Mouse (Mus musculus): ENCODE data around the gene Sec11a.

The Sec11a gene

DNA sequence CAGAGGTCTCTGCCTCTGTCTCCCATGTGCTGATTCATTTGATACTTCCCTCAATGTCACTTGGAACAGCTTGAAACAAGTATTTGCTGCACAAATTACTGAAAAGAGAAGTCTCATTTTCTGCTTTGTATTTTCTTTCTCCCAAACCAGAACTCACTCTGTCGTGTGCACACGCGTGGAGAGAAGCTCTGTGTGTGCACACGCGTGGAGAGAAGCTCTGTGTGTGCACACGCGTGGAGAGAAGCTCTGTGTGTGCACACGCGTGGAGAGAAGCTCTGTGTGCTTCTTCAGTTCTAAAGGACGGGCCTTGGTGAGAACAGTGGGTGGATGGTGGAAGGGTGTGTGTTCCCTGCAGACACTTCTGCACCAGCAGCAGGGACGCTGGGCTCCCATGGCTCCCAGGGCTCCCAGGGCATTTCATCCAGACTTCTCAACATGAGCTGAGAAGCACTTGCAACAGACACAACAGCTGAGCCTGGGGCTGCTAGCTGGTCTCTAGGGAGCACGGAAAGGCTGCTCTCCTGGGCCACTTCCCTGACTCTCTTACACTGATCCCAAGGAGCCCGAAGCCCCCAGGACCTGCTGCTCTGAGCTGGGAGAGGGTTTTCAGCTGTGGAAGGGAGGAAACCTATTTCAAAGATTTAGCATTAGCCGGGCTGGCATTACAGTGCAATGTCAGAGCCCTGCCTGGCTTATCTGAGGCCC, 52.6 kb downstream of the Sec11a start:
- DNase-seq, result no peak

- no peak for DNase-seq
Measured at GRCm38 (mm10) chr7:80894196-80894595, 53.4 kb downstream of the Sec11a start.

DNA sequence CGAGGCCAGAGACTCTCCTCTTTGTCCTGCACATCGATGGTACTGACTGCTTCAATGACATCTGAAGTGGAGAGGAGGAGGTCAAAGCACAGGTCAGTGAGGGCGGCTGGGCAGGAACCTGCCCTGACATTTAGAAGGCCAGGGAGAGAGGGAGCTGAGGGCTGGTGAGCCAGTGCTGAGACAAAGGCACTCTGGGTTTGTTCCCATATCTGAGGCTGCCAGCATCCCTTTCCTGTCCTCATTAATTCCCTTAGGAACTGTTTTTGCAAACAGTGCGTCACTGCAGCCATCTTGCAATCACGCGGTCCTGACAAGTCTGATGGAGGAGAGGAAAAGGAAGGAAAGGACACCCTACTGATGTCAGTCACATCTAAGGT, 53.8 kb downstream of the Sec11a start:
- peak; percentile 31 for DNase-seq

GRCm38 (mm10) chr7:80893086-80893752, 54.4 kb downstream of the Sec11a start:
- no peak for DNase-seq

DNA sequence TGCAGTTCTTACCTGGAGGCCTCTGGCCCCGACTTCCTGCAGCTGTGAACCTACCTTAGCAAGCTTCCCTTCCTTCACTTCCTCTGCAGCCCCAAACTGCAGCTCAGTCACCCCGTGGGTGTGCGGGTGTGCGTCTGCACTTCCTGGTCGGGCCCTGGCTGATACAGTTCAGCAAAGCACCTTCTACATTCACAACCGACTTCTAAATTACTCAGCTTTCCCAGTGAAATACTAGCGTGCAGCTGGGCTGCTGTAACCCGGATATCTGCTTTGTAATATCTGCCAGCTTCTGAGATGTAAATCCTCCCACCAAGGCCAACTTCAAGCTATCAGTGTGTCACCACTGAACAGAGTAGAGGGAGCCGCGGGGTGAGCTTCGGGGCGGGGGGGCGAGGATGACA, 57.7 kb downstream of the Sec11a start:
- DNase-seq, result peak; percentile 35

GRCm38 (mm10) chr7:80889021-80889511, 58.5 kb downstream of the Sec11a start:
- peak; percentile 24 for DNase-seq

GRCm38 (mm10) chr7:80888595-80888994, 59.0 kb downstream of the Sec11a start:
- DNase-seq, result no peak

DNA sequence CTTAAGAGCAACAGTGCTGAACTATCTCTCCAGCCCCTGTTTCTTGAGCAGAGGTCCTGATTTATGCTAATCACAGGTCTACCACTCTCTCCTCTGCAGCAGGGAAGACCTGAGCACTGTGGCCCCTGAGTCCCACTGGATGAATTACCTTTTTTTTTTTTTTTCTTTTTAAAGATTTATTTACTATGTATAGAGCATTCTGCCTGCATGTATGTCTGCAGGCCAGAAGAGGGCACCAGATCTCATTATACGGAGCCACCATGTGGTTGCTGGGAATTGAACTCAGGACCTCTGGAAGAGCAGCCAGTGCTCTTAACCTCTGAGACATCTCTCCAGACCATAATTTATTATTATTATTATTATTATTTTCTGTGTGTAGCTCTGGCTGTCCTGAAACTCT, 61.9 kb downstream of the Sec11a start:
- no peak for DNase-seq

DNA sequence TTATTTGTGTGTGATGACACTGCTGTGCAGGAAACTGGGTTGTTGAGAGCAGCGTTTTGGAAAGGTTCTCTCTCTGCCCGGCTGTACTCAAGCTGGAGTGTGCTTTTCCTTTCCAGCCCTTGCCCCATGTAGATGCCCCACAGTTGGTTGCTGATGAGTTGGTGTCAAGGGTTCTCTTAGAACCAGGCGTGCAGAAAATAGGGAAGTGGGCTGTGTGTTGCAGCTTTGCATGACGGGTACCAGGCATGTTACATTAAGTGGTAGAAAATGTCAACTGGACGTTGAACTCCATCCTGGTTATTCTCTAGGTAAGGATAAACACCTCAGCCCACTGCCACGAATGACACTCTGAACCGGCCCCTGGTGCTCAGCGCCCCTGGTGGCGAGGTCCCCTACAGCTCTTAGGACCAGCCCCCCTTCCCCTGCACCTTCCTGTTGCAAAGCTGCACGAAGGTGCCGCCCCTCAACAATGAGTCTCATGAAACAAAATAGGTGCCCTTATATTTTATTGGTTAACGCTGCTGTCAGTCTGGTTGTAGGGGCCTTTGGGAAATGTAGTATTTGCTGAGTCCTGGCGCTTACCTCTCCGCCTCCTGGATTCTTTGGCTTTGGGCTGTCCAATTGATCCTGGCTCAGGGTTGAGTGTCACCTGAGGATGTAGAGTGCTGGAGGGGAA, 64.6 kb downstream of the Sec11a start:
- DNase-seq, result peak; percentile 92

- no peak for DNase-seq
Measured at GRCm38 (mm10) chr7:80875727-80876126, 71.9 kb downstream of the Sec11a start.

DNA sequence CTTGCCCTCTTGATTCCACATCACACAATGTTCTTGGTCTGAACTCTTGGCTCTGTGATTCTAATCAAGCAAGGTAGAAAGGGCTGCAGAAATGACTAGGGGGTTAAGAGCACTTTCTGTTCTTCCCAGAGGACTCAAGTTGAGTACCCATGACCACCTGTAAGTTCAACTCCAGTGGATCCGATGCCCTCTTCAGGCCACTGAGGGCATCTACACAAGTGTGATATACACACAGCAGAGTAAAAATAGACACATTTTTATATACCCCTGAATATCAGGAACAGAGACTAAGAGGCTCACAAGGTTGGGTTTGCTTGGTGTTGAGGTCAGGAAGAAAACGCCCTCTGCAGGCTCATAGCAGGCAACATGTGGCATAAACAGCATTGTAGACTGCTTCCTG, 73.9 kb downstream of the Sec11a start:
- no peak for DNase-seq

DNA sequence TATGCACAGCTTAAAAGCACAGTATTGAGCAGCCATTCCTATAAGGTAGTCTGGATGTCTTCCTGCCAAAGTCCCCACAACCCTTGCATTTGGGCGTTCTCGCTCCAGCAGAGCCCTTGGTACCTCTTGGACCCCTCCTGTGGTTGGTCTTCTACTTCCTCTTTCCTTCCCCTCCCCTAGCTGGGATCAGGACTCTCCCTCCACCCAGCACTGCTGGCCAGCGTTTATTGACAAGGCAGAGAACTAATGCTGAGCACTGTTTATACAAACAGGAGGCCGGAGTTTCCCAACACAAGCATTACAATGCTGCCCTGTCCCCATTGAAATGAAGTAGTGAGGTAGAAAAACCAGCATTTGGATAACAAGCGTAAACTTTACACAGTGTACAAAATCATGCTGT, 74.5 kb downstream of the Sec11a start:
- DNase-seq, result no peak

DNA sequence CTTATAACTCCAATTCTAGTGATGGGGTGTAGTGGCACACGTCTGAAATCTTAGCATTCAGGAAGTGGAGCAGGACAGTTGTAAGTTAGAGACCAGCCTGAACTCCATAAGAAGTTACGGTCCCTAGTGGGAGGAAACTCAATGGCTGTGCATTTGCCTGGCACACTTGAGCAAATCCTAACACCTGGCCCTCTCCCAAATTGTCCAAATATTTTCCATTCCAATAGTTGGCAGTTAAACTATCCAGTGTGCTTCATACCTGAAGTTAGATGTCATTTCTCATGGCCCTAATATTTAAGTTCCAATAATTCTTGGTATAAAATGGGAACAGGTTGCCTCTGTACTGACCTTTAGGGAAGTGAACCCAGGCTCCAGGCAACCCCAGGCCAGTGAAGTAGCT, 78.9 kb downstream of the Sec11a start:
- DNase-seq, result peak; percentile 24

DNA sequence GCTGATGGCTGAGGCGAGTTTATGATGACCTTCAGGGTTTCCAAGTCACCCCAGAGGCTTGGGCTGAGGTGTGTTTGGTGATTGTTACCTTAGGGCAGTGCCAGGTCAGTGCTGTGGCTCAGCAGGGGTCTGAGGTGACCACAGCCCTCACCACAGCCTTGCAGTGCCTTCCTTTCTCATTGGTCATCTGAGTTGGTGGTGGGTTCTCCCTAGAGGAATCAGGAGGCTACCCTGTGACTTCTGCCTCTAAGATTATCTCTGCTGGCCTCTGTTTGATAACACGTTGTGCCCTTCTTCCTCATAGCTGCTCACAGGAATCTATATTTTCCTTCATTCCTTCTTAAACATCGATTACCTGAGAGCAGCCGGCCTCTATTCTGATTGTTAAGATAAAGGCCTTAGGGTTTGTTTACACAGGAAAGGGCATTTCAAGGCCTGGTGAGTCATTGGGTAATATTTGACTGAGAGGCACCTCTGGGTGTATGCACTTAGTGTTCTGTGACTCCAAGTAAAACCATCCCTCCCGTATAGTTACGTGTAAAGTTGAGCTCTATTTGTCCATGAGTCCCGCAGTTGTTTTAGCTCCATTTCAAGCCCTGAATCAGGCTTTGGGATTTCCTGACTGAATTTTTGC, 80.9 kb downstream of the Sec11a start:
- peak; percentile 63 for DNase-seq

GRCm38 (mm10) chr7:80865521-80865920, 82.1 kb downstream of the Sec11a start:
- DNase-seq, result no peak

GRCm38 (mm10) chr7:80864831-80865230, 82.7 kb downstream of the Sec11a start:
- peak; percentile 51 for DNase-seq

- no peak for DNase-seq
Measured at GRCm38 (mm10) chr7:80864151-80864550, 83.4 kb downstream of the Sec11a start.

DNA sequence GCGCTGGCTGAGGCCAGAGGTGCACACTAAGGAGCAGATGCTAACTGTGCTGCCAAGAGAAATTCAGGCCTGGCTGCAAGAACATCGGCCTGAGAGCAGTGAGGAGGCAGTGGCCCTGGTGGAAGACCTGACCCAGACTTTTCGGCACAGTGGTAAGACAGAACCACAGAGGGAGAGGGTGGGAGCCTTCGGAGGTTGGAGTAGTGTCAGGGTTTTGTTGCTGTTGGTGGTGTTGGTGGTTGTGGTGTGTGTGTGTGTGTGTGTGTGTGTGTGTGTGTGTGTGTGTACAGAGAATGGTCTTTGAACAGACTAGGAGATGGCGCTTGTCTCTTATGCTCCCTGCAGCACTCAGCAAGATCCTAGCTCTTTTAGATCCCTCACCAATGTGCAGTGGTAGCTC, 84.1 kb downstream of the Sec11a start:
- DNase-seq, result no peak

DNA sequence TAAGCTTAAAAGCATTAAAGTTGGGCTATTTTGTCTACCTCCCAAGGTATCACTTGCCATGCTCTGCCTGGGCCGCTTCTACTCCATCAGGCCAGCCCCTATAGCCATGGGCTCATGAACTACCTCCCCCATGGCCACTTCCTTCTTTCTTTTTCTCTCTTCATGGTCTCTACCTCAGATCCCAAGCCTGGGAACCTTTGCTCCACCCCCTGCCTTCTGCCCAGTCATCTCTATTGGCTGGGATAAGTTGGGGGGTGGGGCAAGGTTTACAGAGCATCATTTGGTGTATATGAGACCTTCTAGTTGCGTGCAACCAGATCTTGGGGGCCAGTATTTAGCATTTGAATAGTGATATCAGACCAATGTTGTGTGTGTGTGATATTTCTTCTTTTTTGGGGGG, 85.1 kb downstream of the Sec11a start:
- DNase-seq, result no peak

- DNase-seq, result peak; percentile 96
Measured at GRCm38 (mm10) chr7:80860729-80861274, 86.8 kb downstream of the Sec11a start, which contains the start of gene Zscan2. Gene Zscan2 (plus strand): TSS chr7:80860920.

GRCm38 (mm10) chr7:80860227-80860626, 87.4 kb downstream of the Sec11a start:
- DNase-seq, result peak; percentile 89

GRCm38 (mm10) chr7:80857181-80857580, 90.4 kb downstream of the Sec11a start:
- peak; percentile 91 for DNase-seq

DNA sequence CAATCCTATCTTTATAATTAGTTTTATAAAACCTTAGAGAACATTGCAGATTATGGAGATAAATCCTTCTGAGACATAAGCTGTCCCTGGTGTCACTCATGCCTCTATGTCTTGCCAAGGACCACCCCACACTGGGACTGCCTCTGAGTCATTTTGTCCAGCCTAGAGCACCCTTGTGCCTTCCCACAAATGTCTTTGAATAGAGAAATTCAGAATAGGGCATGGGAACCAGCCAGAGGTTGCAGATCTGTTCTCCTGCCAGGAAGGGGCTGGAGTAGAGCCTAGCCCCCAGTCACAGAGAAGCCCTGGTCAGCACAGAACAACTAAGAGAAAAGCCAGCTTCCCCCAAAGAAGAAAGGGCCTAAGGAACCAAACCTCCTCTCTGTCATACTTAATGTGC, 92.3 kb downstream of the Sec11a start:
- no peak for DNase-seq
